Mouse (Mus musculus) layer of hippocampus, adult 18-20 months (tissue): ENCODE results near the gene Casq2. TPM values are rescaled to one million over a fixed set of nuclear protein-coding genes. Genes with fewer than 3 reads are reported as not detected.

Source experiments
- DNase-seq, 2 experiments: peaks; one replicate each; pipeline ENCODE4 v3.0.0; 2022; ENCODE audit warnings: low spot score in 2 of 2
- long read RNA-seq: library from polyadenylated mRNA; stranded (forward); transcript quantifications from one replicate; pipeline ENCODE4 v2.0.0, GENCODE M21; 2021
- total RNA-seq, 2 experiments: library from RNA; stranded (reverse); gene quantifications; 2 replicates each; pipeline ENCODE4 v1.2.3; 2021

Gene Casq2
- 1 to 10 TPM in 1 of 2 experiments, under 1 TPM in 1; 0.59 to 1.2 TPM for total RNA-seq
- long read RNA-seq, partial matches to known transcripts: 0 of 2 reads
- long read RNA-seq, other reads (novel, unspliced or antisense): 0 of 2 reads

DNA sequence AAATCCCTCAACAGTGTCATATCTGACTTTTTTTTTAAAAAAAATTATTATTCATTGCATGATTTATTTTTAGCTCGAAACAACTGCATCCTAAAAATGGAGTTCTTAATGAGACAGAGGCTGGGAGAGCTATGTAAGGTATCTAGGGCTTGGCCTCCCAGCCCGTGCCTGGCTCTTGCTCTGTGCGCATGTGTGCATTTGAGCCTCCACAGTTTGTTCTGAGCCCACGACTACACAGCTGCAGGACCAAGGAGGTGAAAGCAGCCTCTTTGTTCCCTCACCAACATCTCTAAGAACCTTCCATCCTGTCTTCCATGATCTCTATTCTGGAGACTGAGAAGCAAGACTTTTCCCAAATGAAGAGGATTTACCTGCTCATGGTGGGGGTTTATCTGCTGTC, at the start of gene Casq2:
Gene Casq2, plus strand, starts transcription at position 133 of the 400 bp plus-strand sequence.
- DNase-seq: no peak

- DNase-seq: no peak
Measured at GRCm38 (mm10) chr3:102037806-102038205, 48.4 kb upstream of the Casq2 start.

DNA sequence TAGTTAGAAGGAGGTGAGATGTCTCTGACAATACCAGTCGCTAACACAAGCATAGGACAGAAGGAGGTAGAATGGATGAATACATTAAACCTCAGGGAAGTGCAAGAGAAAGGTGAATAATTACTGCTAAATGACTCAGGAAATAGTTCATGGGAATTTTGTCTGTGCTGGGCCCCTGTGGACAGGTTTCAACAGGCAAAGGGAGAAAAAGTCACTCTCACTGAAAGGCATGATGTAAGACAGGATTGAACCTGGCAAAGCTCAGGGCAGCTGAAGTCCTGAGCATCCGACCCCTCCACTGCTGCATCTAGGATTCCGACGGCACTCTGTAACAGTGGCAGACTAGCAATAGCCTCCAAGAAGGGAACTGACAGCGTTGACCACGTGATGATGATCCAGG, 47.6 kb upstream of the Casq2 start:
- DNase-seq: no peak

- DNase-seq: no peak
Measured at GRCm38 (mm10) chr3:102041632-102042031, 44.6 kb upstream of the Casq2 start.

DNA sequence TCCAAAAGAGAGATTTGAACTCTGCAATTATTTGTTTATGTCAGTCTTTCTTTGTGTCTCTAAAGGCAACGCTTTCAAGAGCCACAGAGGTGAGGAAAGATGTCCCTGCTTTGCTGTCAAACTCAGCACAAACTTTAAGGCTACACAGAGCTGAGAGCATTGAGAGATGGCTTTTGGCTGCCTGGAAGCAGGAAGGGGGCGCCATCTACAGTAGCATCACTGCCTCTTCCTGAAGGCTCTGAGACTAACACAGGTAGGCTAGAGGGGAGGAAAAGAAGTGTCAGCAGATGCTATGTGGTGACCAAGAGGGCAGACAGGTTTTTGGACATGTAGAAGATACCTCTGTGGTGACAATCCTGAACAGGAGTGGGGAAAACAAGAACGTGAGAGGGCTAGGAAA, 41.1 kb upstream of the Casq2 start:
- DNase-seq: peak in 1 of 2 experiments; percentile 24

DNA sequence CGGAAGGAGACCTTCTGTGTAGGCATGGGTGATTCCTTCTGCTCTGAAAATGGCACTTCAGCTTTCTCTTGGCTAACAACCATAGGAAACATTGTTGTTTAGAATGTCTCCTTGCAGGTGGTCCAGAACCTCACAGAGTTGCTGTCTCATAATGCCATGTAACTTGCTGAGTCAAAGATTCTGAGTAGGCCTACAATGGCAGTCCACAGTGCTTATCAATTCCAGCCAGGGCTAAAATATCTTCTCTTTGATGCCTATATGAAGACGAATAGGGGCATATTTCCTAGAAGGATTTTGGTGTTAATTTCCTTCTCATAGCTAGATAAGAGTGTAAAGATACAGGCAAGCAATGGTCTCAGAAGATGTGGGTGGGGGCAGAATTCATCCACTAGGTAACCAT, 38.7 kb upstream of the Casq2 start:
- no peak for DNase-seq

GRCm38 (mm10) chr3:102049207-102050104, 36.8 kb upstream of the Casq2 start:
- DNase-seq: no peak

- no peak for DNase-seq
Measured at GRCm38 (mm10) chr3:102052036-102052435, 34.2 kb upstream of the Casq2 start.

GRCm38 (mm10) chr3:102053293-102053692, 32.9 kb upstream of the Casq2 start:
- no peak for DNase-seq

- no peak for DNase-seq
Measured at GRCm38 (mm10) chr3:102055878-102056277, 30.3 kb upstream of the Casq2 start.

DNA sequence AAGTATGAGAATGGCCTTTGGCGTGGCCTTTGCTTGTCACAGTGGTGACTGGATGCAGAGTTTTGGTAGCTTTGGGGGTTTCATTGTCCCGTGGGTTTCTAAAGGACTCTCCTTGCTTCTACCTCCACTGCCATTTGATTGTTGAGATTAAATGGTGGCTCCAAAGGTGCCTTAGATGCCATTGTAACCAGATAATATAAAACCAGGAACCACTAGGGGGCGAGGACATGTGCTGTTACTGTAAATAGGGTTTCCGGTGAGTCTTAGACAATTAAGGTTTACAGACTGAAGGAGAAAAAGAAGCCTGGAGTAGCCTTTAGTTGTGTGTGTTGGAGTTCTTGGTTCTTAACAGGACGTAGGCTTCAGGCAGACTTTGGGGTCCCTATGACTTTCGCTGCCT, 26.1 kb upstream of the Casq2 start:
- no peak for DNase-seq

- peak in 1 of 2 experiments; percentile 68 for DNase-seq
Measured at GRCm38 (mm10) chr3:102061923-102062670, 24.1 kb upstream of the Casq2 start.

- no peak for DNase-seq
Measured at GRCm38 (mm10) chr3:102062671-102063010, 23.6 kb upstream of the Casq2 start.

- no peak for DNase-seq
Measured at GRCm38 (mm10) chr3:102063273-102064120, 22.7 kb upstream of the Casq2 start.

- DNase-seq: no peak
Measured at GRCm38 (mm10) chr3:102064566-102064965, 21.6 kb upstream of the Casq2 start.

DNA sequence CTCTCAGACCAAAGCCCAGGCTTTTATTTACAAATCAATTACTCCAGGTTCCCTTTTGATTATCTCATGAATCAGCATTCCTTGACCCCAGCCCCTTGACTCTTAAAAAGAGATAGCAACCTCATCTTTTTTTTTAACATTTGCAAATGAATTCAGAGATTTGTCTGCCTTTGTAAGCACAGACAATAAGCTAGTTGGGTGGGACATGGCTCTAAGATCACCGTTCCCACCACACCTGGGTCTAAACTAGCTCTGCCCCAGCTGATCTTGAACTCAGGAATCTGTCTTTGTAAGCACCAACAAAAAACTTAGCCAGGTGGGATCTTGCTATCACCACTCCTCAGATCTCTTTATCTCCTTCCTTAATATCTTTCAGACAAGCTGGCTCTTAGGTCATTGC, 18.9 kb upstream of the Casq2 start:
- no peak for DNase-seq

GRCm38 (mm10) chr3:102067861-102068260, 18.4 kb upstream of the Casq2 start:
- no peak for DNase-seq

DNA sequence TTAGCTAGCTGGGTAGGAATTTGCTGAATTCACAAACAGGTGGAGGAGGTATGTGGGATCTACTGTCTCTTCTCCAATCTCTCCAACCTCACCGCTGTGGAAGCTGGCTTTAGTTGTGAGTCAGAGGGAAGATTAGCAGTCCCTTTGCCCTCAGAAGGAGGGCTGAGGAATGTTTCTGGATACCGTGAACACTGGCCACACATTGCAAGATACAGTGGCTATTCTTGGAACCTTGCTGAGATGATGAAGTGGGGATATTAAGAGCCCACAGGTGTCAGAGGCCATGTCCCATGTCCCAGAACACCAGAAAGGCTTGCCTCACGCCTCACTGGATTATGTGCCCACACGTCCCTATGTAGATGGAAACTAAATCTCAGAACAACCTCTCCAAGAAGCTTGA, 17.0 kb upstream of the Casq2 start:
- no peak for DNase-seq

GRCm38 (mm10) chr3:102069686-102070085, 16.5 kb upstream of the Casq2 start:
- no peak for DNase-seq

DNA sequence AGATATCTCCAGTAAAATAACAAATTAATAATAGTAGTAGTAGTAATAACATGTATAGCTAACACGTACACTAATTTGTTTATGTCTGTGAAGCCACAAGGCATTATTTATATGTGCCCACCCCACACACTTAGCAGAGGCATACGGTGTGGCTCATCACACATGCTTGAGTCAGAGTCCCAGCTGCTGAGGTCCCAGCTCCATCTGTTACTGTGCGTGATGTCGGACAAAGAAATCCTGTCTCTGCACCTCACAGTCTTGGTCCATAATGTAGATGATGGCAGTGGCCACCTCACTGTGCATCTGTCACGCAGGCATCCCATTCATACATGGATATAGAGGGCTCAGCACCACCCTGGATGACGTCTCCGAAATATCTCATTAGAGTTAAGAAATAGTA, 15.9 kb upstream of the Casq2 start:
- no peak for DNase-seq

DNA sequence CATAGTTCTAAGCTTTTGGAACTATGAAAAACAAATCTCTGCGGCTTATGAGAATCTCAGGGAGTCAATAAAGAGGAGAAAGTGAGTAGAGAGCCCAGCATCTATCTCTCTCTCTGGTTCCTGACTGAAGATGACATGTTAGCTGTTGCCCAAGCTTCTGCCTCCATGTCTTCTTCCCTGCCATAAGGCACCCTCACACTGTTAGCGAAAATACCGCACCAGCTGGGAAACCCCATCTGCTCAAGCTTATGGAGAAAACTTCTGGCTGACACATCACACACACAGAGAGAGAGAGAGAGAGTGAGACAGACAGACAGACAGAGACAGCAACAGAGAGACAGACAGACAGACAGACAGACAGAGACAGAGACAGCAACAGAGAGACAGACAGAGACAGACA, 15.2 kb upstream of the Casq2 start:
- peak; percentile 54 to 76 for DNase-seq
